Mouse (Mus musculus): ENCODE results near the gene Rgs6. TPM values are rescaled to one million over a fixed set of nuclear protein-coding genes. Genes with fewer than 3 reads are reported as not detected.

Rgs6 gene
- polyA plus RNA-seq (2017; shearing (Covaris generic)), result not detected

GRCm38 (mm10) chr12:82588017-82588416 is at the start of gene Rgs6:
Gene Rgs6, plus strand, starts transcription at chr12:82588292.

